Comparison of ENCODE assay signal across 8 mouse cellular contexts in the genomic region with DNA sequence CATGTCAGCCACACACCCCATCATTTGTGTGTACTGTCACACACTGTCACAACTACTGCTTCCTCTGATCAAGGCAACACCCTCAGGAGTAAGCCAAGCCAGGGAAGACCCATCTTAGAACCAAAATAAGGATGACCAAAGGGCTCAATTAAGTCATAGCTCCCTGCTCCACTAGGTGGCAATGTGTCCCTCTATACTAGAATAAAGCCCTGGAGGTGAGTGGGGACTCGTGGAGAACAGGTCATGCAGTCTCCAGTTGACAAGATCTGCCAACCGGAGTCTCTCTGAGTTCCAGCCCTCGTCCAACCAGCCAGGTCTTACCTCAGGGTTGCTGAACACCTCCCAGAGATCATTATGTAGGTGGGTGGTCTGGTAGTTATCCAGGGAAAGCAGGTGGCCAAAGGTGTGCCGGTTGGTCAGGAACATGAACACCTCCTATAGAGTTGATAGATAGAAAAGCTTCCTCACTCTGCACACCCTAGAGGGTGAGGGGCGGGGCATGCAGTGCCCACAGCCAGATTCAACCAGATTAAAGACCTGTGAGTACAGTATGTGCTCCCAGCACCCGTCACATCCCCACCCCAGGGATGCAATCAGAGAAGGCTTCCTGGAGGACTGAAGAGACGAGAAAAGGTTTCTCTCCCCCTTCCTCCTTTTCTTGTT. TPM values are rescaled to one million over a fixed set of nuclear protein-coding genes. Genes with fewer than 3 reads are reported as not detected.
DNase-seq lines count a peak whose midpoint lies in the region.

No protein-coding gene starts in this region.

- DNase-seq in gastrocnemius, postnatal 10 days, result peak; percentile 61
- no peak for DNase-seq in gastrocnemius, postnatal 25 days
- DNase-seq in urinary bladder, postnatal 14 days (ENCODE audit: low spot score), result peak; percentile 68
- DNase-seq in urinary bladder, postnatal 10 days (ENCODE audit: low spot score), result no peak
- DNase-seq in embryo, embryonic 9.5 days (ENCODE audit: extremely low spot score), result peak; percentile 38
- peak; percentile 77 for DNase-seq in kidney, adult 9 months
- peak; percentile 72 for DNase-seq in lung, postnatal 14 days
- DNase-seq in spleen, adult 12 weeks (ENCODE audit: low spot score), result no peak

RNA-seq across cellular contexts. Expression of a gene that starts 14.1 kb away (rescaled TPM):
- 100 to 1,000 TPM; 254 to 282 TPM for total RNA-seq in gastrocnemius, postnatal 10 days (2021)
- 100 to 1,000 TPM; 346 to 413 TPM for total RNA-seq in gastrocnemius, postnatal 25 days (2021)

RNA-seq across cellular contexts. Expression of a gene that starts 18.0 kb away (rescaled TPM):
- 10 to 100 TPM; 50.6 to 55.3 TPM for total RNA-seq in gastrocnemius, postnatal 10 days (2021)
- total RNA-seq in gastrocnemius, postnatal 25 days (2021), result 10 to 100 TPM; 25.2 to 28.9 TPM

RNA-seq across cellular contexts. Expression of a gene that starts 22.1 kb away (rescaled TPM):
- total RNA-seq in gastrocnemius, postnatal 10 days (2021), result 10 to 100 TPM; 25.7 to 28.2 TPM
- total RNA-seq in gastrocnemius, postnatal 25 days (2021), result 10 to 100 TPM; 19.1 to 20.0 TPM

RNA-seq across cellular contexts. Expression of a gene that starts 49.8 kb away (rescaled TPM):
- 1 to 10 TPM; 3.2 to 4.6 TPM for total RNA-seq in gastrocnemius, postnatal 10 days (2021)
- total RNA-seq in gastrocnemius, postnatal 25 days (2021), result 1 to 10 TPM; 4.7 to 5.5 TPM

RNA-seq across cellular contexts. Expression of a gene that starts 50.0 kb away (rescaled TPM):
- total RNA-seq in gastrocnemius, postnatal 10 days (2021), result 1 to 10 TPM; 6.2 to 9.2 TPM
- 1 to 10 TPM; 4.3 to 4.4 TPM for total RNA-seq in gastrocnemius, postnatal 25 days (2021)

Comparison
In these comparisons a context has a peak if more than half of its experiments do, and no peak if none do; other contexts are left out.
1. DNase-seq: peak in gastrocnemius, postnatal 10 days (single experiment), urinary bladder, postnatal 14 days (single experiment), embryo, embryonic 9.5 days (single experiment), kidney, adult 9 months (single experiment) and lung, postnatal 14 days (single experiment); none in gastrocnemius, postnatal 25 days (single experiment), urinary bladder, postnatal 10 days (single experiment) and spleen, adult 12 weeks (single experiment).